Mouse (Mus musculus): ENCODE results near the gene Acap1.

DNA sequence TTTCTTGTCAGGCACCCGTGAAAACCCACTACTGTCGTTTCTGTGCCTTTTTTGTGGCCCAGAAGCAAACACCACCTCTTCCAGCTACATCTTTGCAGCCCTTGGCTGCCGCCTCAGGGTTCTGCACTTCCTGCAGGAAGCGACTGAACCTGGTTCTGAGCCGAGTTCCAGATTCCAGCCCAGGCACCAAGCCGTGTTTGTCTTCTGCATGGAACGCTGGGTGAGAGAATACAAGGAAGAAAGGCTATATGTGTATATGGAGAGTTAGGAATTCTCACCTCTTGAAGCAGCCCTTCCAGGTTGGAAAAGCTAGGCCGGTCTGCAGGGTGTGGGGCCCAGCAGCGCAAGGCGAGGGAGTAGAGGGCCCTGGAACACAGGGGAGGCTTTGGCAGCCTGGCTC lies 40.7 kb downstream of the Acap1 start:
- TF ChIP-seq CTCF (IDR thresholded peaks at IDR 0.05) (no peak), POLR2A (IDR thresholded peaks at IDR 0.05; ENCODE audit: insufficient read depth, low read depth, low read length) (no peak)

Measured in heart, adult 2 months (tissue).